28 mouse cellular contexts compared by ENCODE assay signal in genomic region chr12:33125594-33126227, GRCm38 (mm10). TPM values are rescaled to one million over a fixed set of nuclear protein-coding genes. Genes with fewer than 3 reads are reported as not detected.
DNase-seq lines count a peak whose midpoint lies in the region; ATAC-seq and TF ChIP-seq lines count a peak whose summit lies in the region.
"Had no signal": no experiment of that assay in that cellular context is flagged by ENCODE, and none has a peak within 500 bp of the region (broad histone marks: within the 10 kb centered on the region; RNA-seq: fewer than 3 reads in every experiment).

No protein-coding gene starts in this region.

- H3K9ac ChIP-seq in forebrain, embryonic 14.5 days (ENCODE audit: low read length): no peak overlapping the region
- no peak overlapping the region for H3K9ac ChIP-seq in forebrain, embryonic 13.5 days
- H3K9ac ChIP-seq in liver, postnatal 0 days (replicated peaks): no peak overlapping the region
- H3K9ac ChIP-seq in intestine, postnatal 0 days (ENCODE audit: low read depth, low read length): no peak overlapping the region
- no peak overlapping the region for H3K9ac ChIP-seq in midbrain, embryonic 16.5 days (ENCODE audit: low read depth, low read length)
- H3K9ac ChIP-seq: embryonic facial prominence, embryonic 15.5 days; hindbrain, embryonic 13.5 days; limb, embryonic 12.5 days; liver, embryonic 15.5 days; midbrain, embryonic 15.5 days; neural tube, embryonic 13.5 days had no signal

- DNase-seq in forebrain, embryonic 14.5 days (ENCODE audit: low spot score): peak; percentile 46
- DNase-seq in spleen, adult 2 months (ENCODE audit: low read depth in 1 of 2, low spot score in 2 of 2): peak in 1 of 2 experiments; percentile 45
- no peak for DNase-seq in spleen, postnatal 14 days (ENCODE audit: low spot score in 2 of 2)
- DNase-seq in liver, postnatal 0 days: no peak
- no peak for DNase-seq in adrenal gland, postnatal 10 days
- DNase-seq: adrenal gland, adult 2 months; cerebellum, adult 2 months; cerebellum, postnatal 36 days; gastrocnemius, postnatal 25 days; heart, postnatal 36 days; kidney, adult 18-20 months; right cerebral cortex, adult 18-20 months; right cerebral cortex, postnatal 4 days; thymus, postnatal 14 days had no signal

- no peak for TF ChIP-seq CTCF in spleen, adult 2 months (IDR thresholded peaks at IDR 0.05; ENCODE audit: extremely low read depth, insufficient read depth, insufficient read length, insufficient replicate concordance)
- TF ChIP-seq CTCF in liver, postnatal 0 days (IDR thresholded peaks at IDR 0.05; ENCODE audit: low read depth): no peak
- TF ChIP-seq CTCF in intestine, postnatal 0 days (IDR thresholded peaks at IDR 0.05; ENCODE audit: low read depth): no peak

- no peak for ATAC-seq in forebrain, embryonic 14.5 days
- ATAC-seq in forebrain, embryonic 13.5 days: no peak
- 0 out of 2 replicates have a peak, but pooled peaks have one; percentile 19 for ATAC-seq in liver, postnatal 0 days
- ATAC-seq in intestine, postnatal 0 days: no peak
- no peak for ATAC-seq in midbrain, embryonic 16.5 days
- ATAC-seq: midbrain, embryonic 15.5 days; Patski had no signal

- TF ChIP-seq POLR2A in spleen, adult 2 months (IDR thresholded peaks at IDR 0.05; ENCODE audit: low read depth, low read length): no peak

- no peak overlapping the region for H3K27ac ChIP-seq in forebrain, embryonic 14.5 days (ENCODE audit: low read depth, low read length)
- no peak overlapping the region for H3K27ac ChIP-seq in forebrain, embryonic 13.5 days
- peak overlapping the region; percentile 23; the same call in 1 of the 2 replicates for H3K27ac ChIP-seq in spleen, adult 2 months (ENCODE audit: insufficient read depth, low read length)
- no peak overlapping the region for H3K27ac ChIP-seq in liver, postnatal 0 days (ENCODE audit: low read depth)
- no peak overlapping the region for H3K27ac ChIP-seq in intestine, postnatal 0 days (ENCODE audit: low read depth, low read length)
- H3K27ac ChIP-seq in midbrain, embryonic 16.5 days (ENCODE audit: low read length): no peak overlapping the region
- H3K27ac ChIP-seq: embryonic facial prominence, embryonic 15.5 days; hindbrain, embryonic 13.5 days; limb, embryonic 12.5 days; liver, embryonic 15.5 days; midbrain, embryonic 15.5 days; neural tube, embryonic 13.5 days; stomach, postnatal 0 days had no signal

- WGBS in forebrain, embryonic 14.5 days: 79% methylated on average over 9 of the region's 9 CpGs
- WGBS in forebrain, embryonic 13.5 days: 78% methylated on average over 9 of the region's 9 CpGs
- 37% methylated on average over 9 of the region's 9 CpGs for WGBS in spleen, adult 2 months
- WGBS in liver, postnatal 0 days (ENCODE audit: insufficient replicate concordance): 27% methylated on average over 9 of the region's 9 CpGs
- 60% methylated on average over 9 of the region's 9 CpGs for WGBS in intestine, postnatal 0 days
- 88% methylated on average over 9 of the region's 9 CpGs for WGBS in midbrain, embryonic 16.5 days

- H3K9me3 ChIP-seq in forebrain, embryonic 14.5 days (replicated peaks; ENCODE audit: control insufficient read depth, low read length): no peaks in the 10 kb centered on the region
- no peaks in the 10 kb centered on the region for H3K9me3 ChIP-seq in forebrain, embryonic 13.5 days (replicated peaks)
- H3K9me3 ChIP-seq in liver, postnatal 0 days (ENCODE audit: low read length): no peaks in the 10 kb centered on the region
- no peaks in the 10 kb centered on the region for H3K9me3 ChIP-seq in intestine, postnatal 0 days (ENCODE audit: control insufficient read depth)
- H3K9me3 ChIP-seq in midbrain, embryonic 16.5 days (replicated peaks; ENCODE audit: control insufficient read depth, low read length, poor library complexity, severe bottlenecking): no peaks in the 10 kb centered on the region
- H3K9me3 ChIP-seq: embryonic facial prominence, embryonic 15.5 days; hindbrain, embryonic 13.5 days; limb, embryonic 12.5 days; liver, embryonic 15.5 days; midbrain, embryonic 15.5 days; neural tube, embryonic 13.5 days had no signal

- TF ChIP-seq EP300 in liver, postnatal 0 days (IDR thresholded peaks at IDR 0.05; ENCODE audit: low read depth): no peak

- no peaks in the 10 kb centered on the region for H3K27me3 ChIP-seq in forebrain, embryonic 14.5 days (replicated peaks; ENCODE audit: control insufficient read depth, insufficient read depth, low read length)
- no peaks in the 10 kb centered on the region for H3K27me3 ChIP-seq in forebrain, embryonic 13.5 days
- no peaks in the 10 kb centered on the region for H3K27me3 ChIP-seq in spleen, adult 2 months (ENCODE audit: control insufficient read depth, insufficient read depth, low read length)
- H3K27me3 ChIP-seq in liver, postnatal 0 days (ENCODE audit: insufficient read depth, low read length): no peaks in the 10 kb centered on the region
- H3K27me3 ChIP-seq in intestine, postnatal 0 days (replicated peaks; ENCODE audit: control insufficient read depth, insufficient read depth, low read length): no peaks in the 10 kb centered on the region
- H3K27me3 ChIP-seq in midbrain, embryonic 16.5 days (ENCODE audit: control insufficient read depth, insufficient read depth, low read depth, low read length): no peaks in the 10 kb centered on the region
- H3K27me3 ChIP-seq: embryonic facial prominence, embryonic 15.5 days; hindbrain, embryonic 13.5 days; limb, embryonic 12.5 days; midbrain, embryonic 15.5 days; Patski had no signal

- H3K4me1 ChIP-seq in forebrain, embryonic 14.5 days (ENCODE audit: control insufficient read depth, insufficient read depth, low read length): peaks cover 12% of the 10 kb centered on the region; the same call in 1 of the 2 replicates
- H3K4me1 ChIP-seq in forebrain, embryonic 13.5 days: peaks cover 17% of the 10 kb centered on the region
- H3K4me1 ChIP-seq in spleen, adult 2 months (ENCODE audit: control insufficient read depth, insufficient read depth, insufficient read length): peaks cover 6% of the 10 kb centered on the region; the same call in 1 of the 2 replicates
- H3K4me1 ChIP-seq in liver, postnatal 0 days (ENCODE audit: insufficient read depth): 0 out of 2 replicates have a peak, but pooled peaks cover 2% of the 10 kb centered on the region
- H3K4me1 ChIP-seq in intestine, postnatal 0 days (replicated peaks; ENCODE audit: control insufficient read depth, insufficient read depth, low read length): no peaks in the 10 kb centered on the region
- peaks cover 9% of the 10 kb centered on the region; the same call in 1 of the 2 replicates for H3K4me1 ChIP-seq in midbrain, embryonic 16.5 days (ENCODE audit: control insufficient read depth, insufficient read depth, low read length)
- H3K4me1 ChIP-seq: limb, embryonic 12.5 days had no signal

- H3K4me3 ChIP-seq in forebrain, embryonic 14.5 days (ENCODE audit: low read depth, low read length): no peak overlapping the region
- H3K4me3 ChIP-seq in forebrain, embryonic 13.5 days: no peak overlapping the region
- no peak overlapping the region for H3K4me3 ChIP-seq in spleen, adult 2 months (ENCODE audit: extremely low read depth, insufficient read depth, insufficient read length)
- H3K4me3 ChIP-seq in liver, postnatal 0 days (ENCODE audit: low read depth, low read length): no peak overlapping the region
- no peak overlapping the region for H3K4me3 ChIP-seq in intestine, postnatal 0 days (ENCODE audit: low read depth, low read length)
- no peak overlapping the region for H3K4me3 ChIP-seq in midbrain, embryonic 16.5 days (ENCODE audit: low read depth, low read length)
- H3K4me3 ChIP-seq: embryonic facial prominence, embryonic 15.5 days; hindbrain, embryonic 13.5 days; limb, embryonic 12.5 days; liver, embryonic 15.5 days; megakaryocyte, embryonic 14.5 days; midbrain, embryonic 15.5 days; myocyte; neural tube, embryonic 13.5 days had no signal

- H3K4me2 ChIP-seq in forebrain, embryonic 14.5 days (ENCODE audit: low read length): no peak overlapping the region
- H3K4me2 ChIP-seq in forebrain, embryonic 13.5 days: no peak overlapping the region
- H3K4me2 ChIP-seq in liver, postnatal 0 days (ENCODE audit: low read depth, low read length): no peak overlapping the region
- H3K4me2 ChIP-seq in intestine, postnatal 0 days (replicated peaks; ENCODE audit: low read depth): no peak overlapping the region
- no peak overlapping the region for H3K4me2 ChIP-seq in midbrain, embryonic 16.5 days (ENCODE audit: low read length)
- H3K4me2 ChIP-seq: embryonic facial prominence, embryonic 15.5 days; hindbrain, embryonic 13.5 days; limb, embryonic 12.5 days; liver, embryonic 15.5 days; midbrain, embryonic 15.5 days; neural tube, embryonic 13.5 days had no signal

- no peaks in the 10 kb centered on the region for H3K36me3 ChIP-seq in forebrain, embryonic 14.5 days (ENCODE audit: control insufficient read depth, insufficient read depth, low read length)
- peaks cover 3% of the 10 kb centered on the region; the same call in 1 of the 2 replicates for H3K36me3 ChIP-seq in forebrain, embryonic 13.5 days (ENCODE audit: poor library complexity, severe bottlenecking)
- no peaks in the 10 kb centered on the region for H3K36me3 ChIP-seq in spleen, adult 2 months (ENCODE audit: control insufficient read depth, insufficient read depth, low read length)
- H3K36me3 ChIP-seq in liver, postnatal 0 days (replicated peaks; ENCODE audit: insufficient read depth, low read length): no peaks in the 10 kb centered on the region
- no peaks in the 10 kb centered on the region for H3K36me3 ChIP-seq in intestine, postnatal 0 days (ENCODE audit: control insufficient read depth, insufficient read depth)
- H3K36me3 ChIP-seq in midbrain, embryonic 16.5 days (ENCODE audit: control insufficient read depth, insufficient read depth, low read length): no peaks in the 10 kb centered on the region
- H3K36me3 ChIP-seq: embryonic facial prominence, embryonic 15.5 days; hindbrain, embryonic 13.5 days; limb, embryonic 12.5 days; liver, embryonic 15.5 days; midbrain, embryonic 15.5 days; neural tube, embryonic 13.5 days had no signal

RNA-seq across cellular contexts. Expression of gene Atxn7l1, which starts 21.8 kb away (rescaled TPM):
- 18.1 and 20.0 TPM in 2 replicates for polyA plus RNA-seq in forebrain, embryonic 14.5 days (2014; fragmentation: Nextera tagmentation; extraction: Ambion mirVana)
- polyA plus RNA-seq in forebrain, embryonic 13.5 days (2015; fragmentation: Nextera tagmentation; extraction: Ambion mirVana): 13.9 and 15.4 TPM in 2 replicates
- polyA plus RNA-seq in spleen, adult 2 months (2012; rRNA removed): 36.5 and 37.1 TPM in 2 replicates
- polyA plus RNA-seq in liver, postnatal 0 days (2015; fragmentation: Nextera tagmentation; extraction: Ambion mirVana): 7.2 and 8.5 TPM in 2 replicates
- polyA plus RNA-seq in intestine, postnatal 0 days (2015; fragmentation: Nextera tagmentation; extraction: Ambion mirVana): 8.2 and 9.0 TPM in 2 replicates
- polyA plus RNA-seq in midbrain, embryonic 16.5 days (2015; fragmentation: Nextera tagmentation; extraction: Ambion mirVana): 21.3 and 25.0 TPM in 2 replicates
- total RNA-seq in adrenal gland, postnatal 10 days (2021): 10 to 100 TPM; 20.1 to 32.3 TPM

RNA-seq across cellular contexts. Expression of gene Cdhr3, which starts 33.0 kb away (rescaled TPM):
- polyA plus RNA-seq in forebrain, embryonic 14.5 days (2014; fragmentation: Nextera tagmentation; extraction: Ambion mirVana): 0.08 and 0.16 TPM in 2 replicates
- polyA plus RNA-seq in forebrain, embryonic 13.5 days (2015; fragmentation: Nextera tagmentation; extraction: Ambion mirVana): 0.13 and 0.39 TPM in 2 replicates
- 0.11 and 0.28 TPM in 2 replicates for polyA plus RNA-seq in spleen, adult 2 months (2012; rRNA removed)
- polyA plus RNA-seq in liver, postnatal 0 days (2015; fragmentation: Nextera tagmentation; extraction: Ambion mirVana): not detected in 2 replicates
- 0.10 TPM in 1 of 2 replicates, not detected in the other for polyA plus RNA-seq in intestine, postnatal 0 days (2015; fragmentation: Nextera tagmentation; extraction: Ambion mirVana)
- polyA plus RNA-seq in midbrain, embryonic 16.5 days (2015; fragmentation: Nextera tagmentation; extraction: Ambion mirVana): 0.51 and 0.56 TPM in 2 replicates
- total RNA-seq in adrenal gland, postnatal 10 days (2021): under 1 TPM in 1 of 2 experiments, not detected in 1; 0.27 TPM
- total RNA-seq: adrenal gland, adult 2 months had no signal
- polyA plus RNA-seq: adrenal gland, adult 2 months; large intestine, adult 2 months; limb, embryonic 12.5 days; Patski had no signal
